Mouse (Mus musculus): ENCODE data around the gene Serbp1. TPM values are rescaled to one million over a fixed set of nuclear protein-coding genes. Genes with fewer than 3 reads are reported as not detected.
"Not testable (repeated sequence)": the region's sequence is repeated elsewhere in the genome, so short reads cannot be mapped to it uniquely, and the experiment has no call there.

Gene Serbp1
- total RNA-seq, 2 experiments from 2014 or later = 283 to 348 TPM

DNA sequence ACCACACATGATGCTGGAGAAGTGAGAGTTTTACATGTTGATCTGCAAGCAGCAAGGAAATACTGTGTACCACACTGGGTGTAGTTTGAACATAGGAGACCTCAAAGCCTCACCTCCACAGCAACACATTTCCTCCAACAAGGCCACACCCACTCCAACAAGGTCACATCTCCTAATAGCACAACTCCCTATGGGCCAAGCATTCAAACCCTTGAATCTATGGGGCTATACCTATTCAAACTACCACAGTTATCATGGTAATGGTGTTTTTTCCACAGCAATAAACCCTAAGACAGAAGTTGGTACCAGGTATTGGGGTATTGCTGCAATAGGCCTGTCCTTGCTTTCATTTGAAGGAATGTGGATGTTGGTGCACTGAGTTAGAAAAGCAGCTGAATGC is 19.4 kb upstream of the Serbp1 start:
- Histone ChIP-seq H3K4me3 (no peak overlapping the region), H3K27ac (no peak overlapping the region)
- no peak for TF ChIP-seq CTCF (IDR thresholded peaks at IDR 0.05)
- no peak for DNase-seq
- intact Hi-C loops (cut with DNase I) = no loop called here

GRCm38 (mm10) chr6:67219931-67220330 is 18.0 kb upstream of the Serbp1 start:
- intact Hi-C loops (cut with DNase I); DNase-seq; H3K27ac ChIP-seq; H3K4me3 ChIP-seq: not testable (repeated sequence)

- H3K4me3 ChIP-seq = no peak overlapping the region
- H3K27ac ChIP-seq = no peak overlapping the region
- no peak for DNase-seq
- no peak for TF ChIP-seq CTCF (IDR thresholded peaks at IDR 0.05)
- intact Hi-C loops (cut with DNase I) = no loop called here
These were observed 17.2 kb upstream of the Serbp1 start for GRCm38 (mm10) chr6:67220731-67221130.

DNA sequence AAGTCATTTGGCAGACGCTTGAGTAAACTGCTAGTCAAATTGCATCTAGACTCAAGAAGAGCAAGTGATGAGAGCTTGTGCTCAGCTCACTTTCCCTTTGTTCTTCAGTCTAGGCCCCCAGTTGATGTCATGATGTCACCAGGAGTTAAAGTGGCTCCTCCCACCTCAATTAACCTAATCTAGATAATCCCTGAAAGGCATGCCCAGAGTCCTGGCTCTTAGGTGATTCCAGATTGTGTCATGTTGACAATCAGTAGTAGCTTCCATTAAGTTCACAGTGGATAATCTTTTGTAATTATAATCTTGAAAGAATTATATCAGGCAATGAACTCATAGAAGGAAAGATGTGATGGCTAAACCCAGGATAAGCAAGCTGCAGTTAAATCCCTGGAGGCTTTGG is 14.9 kb upstream of the Serbp1 start:
- Histone ChIP-seq H3K4me3 (no peak overlapping the region), H3K27ac (peak overlapping the region; percentile 64)
- TF ChIP-seq CTCF (IDR thresholded peaks at IDR 0.05) = no peak
- no peak for DNase-seq
- intact Hi-C loops (cut with DNase I) = loop anchor here (2.0 kb wide), 1 partner anchor 24 kb away; no protein-coding TSS in a partner anchor

DNA sequence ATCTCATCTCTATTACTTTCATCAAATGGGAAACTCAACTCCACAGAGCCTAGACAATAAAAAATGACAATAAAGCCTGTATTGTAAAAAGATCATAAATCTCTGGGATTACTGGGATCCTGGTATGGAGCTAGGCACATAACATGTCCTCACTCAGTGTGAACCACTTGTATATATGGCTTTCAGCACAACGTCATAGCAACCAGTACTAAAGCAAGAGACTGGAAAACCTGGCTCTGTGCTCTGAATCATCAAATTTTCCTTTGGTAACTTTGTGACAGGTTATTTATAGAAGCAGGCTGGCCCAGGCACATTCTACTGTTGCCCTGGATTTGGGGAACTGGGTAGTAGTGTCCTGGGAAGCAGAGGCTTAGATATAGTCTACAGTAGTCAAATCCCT is 14.5 kb upstream of the Serbp1 start:
- no peak for DNase-seq
- Histone ChIP-seq H3K4me3 (no peak overlapping the region), H3K27ac (peak overlapping the region; percentile 64)
- no peak for TF ChIP-seq CTCF (IDR thresholded peaks at IDR 0.05)
- intact Hi-C loops (cut with DNase I) = loop anchor here (2.0 kb wide), 1 partner anchor 25 kb away; no protein-coding TSS in a partner anchor

GRCm38 (mm10) chr6:67226286-67226685 is 11.7 kb upstream of the Serbp1 start:
- TF ChIP-seq CTCF (IDR thresholded peaks at IDR 0.05) = no peak
- peak; percentile 58 for DNase-seq
- Histone ChIP-seq H3K4me3 (no peak overlapping the region), H3K27ac (peak overlapping the region; percentile 81)
- intact Hi-C loops (cut with DNase I) = loop anchor here (2.0 kb wide), 1 partner anchor 41 kb away; no protein-coding TSS in a partner anchor

DNA sequence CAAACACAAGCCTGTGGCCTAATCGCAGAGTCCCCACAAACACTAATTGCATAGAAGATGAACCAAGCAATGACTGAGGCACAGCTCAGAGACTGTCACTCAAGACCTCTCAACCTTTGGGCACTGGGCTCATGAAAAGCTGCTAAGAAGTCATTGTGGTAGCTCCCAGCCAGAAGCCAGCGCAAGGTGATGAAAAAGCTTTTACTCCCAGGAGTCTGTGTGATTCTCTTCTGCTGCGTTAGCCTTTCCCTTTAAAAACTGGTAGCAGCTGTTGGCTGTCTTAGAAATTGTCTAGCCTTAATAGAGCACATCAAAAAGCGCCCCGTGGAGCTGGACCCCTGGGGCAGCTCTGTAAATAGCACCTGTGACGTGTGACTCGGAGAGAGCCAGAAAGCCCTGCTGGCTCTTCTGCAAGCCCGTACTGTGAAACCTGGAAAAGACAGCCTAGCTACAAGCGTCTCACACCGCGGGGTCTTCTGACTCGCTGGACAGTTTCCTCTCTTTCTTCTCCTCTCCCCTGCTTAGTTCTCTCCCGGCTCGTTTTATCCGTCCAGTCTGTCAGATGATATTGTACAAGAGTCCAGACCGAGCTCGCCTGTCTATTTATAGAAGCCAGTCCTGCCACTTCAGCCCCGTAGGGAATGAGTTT is 9.4 kb upstream of the Serbp1 start:
- no peak for TF ChIP-seq CTCF (IDR thresholded peaks at IDR 0.05)
- Histone ChIP-seq H3K4me3 (peak overlapping the region; percentile 61), H3K27ac (peak overlapping the region; percentile 96)
- intact Hi-C loops (cut with DNase I) = no loop called here
- peak; percentile 72 for DNase-seq

GRCm38 (mm10) chr6:67229521-67229920 is 8.5 kb upstream of the Serbp1 start:
- DNase-seq = no peak
- TF ChIP-seq CTCF (IDR thresholded peaks at IDR 0.05) = no peak
- no peak overlapping the region for H3K4me3 ChIP-seq
- H3K27ac ChIP-seq = peak overlapping the region; percentile 96
- intact Hi-C loops (cut with DNase I) = no loop called here

- intact Hi-C loops (cut with DNase I) = loop anchor here (2.0 kb wide), 1 partner anchor 23 kb away; no protein-coding TSS in a partner anchor
- Histone ChIP-seq H3K27ac (peak overlapping the region; percentile 63; the same call in 1 of the 2 replicates), H3K4me3 (no peak overlapping the region)
- no peak for DNase-seq
- TF ChIP-seq CTCF (IDR thresholded peaks at IDR 0.05) = no peak
These were observed 8.0 kb upstream of the Serbp1 start for GRCm38 (mm10) chr6:67229922-67230518.

DNA sequence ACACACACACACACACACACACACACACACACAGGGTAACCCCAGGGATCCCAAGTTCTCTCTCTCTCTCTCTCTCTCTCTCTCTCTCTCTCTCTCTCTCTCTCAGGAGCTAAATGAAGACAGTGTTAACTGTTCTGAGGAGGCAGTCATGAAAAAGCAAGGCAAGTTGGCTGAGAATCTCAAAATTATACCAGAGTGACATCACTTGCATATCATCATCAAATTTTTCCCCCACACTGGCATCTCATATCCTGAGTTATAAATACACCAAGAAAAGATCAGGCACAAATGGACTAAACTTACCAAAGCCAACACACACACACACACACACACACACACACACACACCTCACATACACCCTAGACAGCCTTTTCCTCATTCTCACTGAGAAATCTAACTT is 7.0 kb upstream of the Serbp1 start:
- intact Hi-C loops (cut with DNase I) = loop anchor here (2.0 kb wide), 1 partner anchor 22 kb away; no protein-coding TSS in a partner anchor
- no peak for TF ChIP-seq CTCF (IDR thresholded peaks at IDR 0.05)

DNA sequence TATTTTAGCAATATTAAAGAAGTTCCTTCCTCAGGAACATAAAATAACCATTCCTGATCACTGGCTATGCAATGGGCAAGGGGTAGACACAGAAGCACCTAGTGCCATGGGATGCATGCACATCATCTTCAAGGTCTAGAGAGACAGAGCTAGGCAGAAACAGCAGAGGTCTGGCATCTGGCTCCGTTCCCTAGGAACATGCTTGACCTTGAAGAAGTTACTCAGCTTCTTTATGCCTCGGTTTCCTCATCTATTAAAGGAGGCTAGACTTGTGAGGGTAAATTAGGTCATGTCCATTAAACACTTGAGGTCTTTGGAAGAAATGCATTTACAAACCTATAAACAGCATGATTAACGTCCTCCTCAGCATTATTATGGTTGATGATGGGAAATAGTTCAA is 2.3 kb upstream of the Serbp1 start:
- Histone ChIP-seq H3K4me3 (no peak overlapping the region), H3K27ac (no peak overlapping the region)
- no peak for DNase-seq
- TF ChIP-seq CTCF (IDR thresholded peaks at IDR 0.05) = no peak
- intact Hi-C loops (cut with DNase I) = no loop called here

More for the DNA sequence above, 7.0 kb upstream of the Serbp1 start:
- H3K4me3 ChIP-seq = no peak overlapping the region
- H3K27ac ChIP-seq = no peak overlapping the region
- DNase-seq = no peak

- intact Hi-C loops (cut with DNase I) = no loop called here
- H3K4me3 ChIP-seq = no peak overlapping the region
- H3K27ac ChIP-seq = no peak overlapping the region
- DNase-seq = no peak
- no peak for TF ChIP-seq CTCF (IDR thresholded peaks at IDR 0.05)
These were observed 1.3 kb upstream of the Serbp1 start for GRCm38 (mm10) chr6:67236491-67237234.

DNA sequence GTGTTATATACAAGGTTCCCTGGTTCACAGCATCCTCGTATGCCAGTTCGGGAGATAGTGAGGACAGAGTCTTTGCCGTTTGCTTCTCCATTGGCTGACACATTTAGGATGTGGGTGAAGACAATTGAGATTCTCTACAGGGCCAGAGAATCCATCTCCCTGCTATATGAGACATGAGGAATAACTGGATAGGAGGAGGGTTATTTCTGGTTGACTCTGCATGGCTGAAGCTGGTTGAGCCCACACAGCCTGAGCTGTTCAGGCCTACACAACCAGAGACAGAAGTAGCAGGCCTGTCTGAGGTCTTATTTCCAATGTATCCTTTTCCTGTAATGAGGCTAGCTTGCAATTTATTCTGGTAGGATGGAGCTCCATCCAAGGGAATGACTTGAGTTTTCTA is 3.3 kb downstream of the Serbp1 start:
- TF ChIP-seq CTCF (IDR thresholded peaks at IDR 0.05) = no peak
- DNase-seq = no peak
- Histone ChIP-seq H3K4me3 (no peak overlapping the region), H3K27ac (no peak overlapping the region)
- intact Hi-C loops (cut with DNase I) = no loop called here
